Mouse (Mus musculus): ENCODE results near the gene Rbm17. TPM values are rescaled to one million over a fixed set of nuclear protein-coding genes. Genes with fewer than 3 reads are reported as not detected.

Rbm17 gene
- polyA plus RNA-seq, 1 experiment from 2014 or later, result 72.6 TPM

DNA sequence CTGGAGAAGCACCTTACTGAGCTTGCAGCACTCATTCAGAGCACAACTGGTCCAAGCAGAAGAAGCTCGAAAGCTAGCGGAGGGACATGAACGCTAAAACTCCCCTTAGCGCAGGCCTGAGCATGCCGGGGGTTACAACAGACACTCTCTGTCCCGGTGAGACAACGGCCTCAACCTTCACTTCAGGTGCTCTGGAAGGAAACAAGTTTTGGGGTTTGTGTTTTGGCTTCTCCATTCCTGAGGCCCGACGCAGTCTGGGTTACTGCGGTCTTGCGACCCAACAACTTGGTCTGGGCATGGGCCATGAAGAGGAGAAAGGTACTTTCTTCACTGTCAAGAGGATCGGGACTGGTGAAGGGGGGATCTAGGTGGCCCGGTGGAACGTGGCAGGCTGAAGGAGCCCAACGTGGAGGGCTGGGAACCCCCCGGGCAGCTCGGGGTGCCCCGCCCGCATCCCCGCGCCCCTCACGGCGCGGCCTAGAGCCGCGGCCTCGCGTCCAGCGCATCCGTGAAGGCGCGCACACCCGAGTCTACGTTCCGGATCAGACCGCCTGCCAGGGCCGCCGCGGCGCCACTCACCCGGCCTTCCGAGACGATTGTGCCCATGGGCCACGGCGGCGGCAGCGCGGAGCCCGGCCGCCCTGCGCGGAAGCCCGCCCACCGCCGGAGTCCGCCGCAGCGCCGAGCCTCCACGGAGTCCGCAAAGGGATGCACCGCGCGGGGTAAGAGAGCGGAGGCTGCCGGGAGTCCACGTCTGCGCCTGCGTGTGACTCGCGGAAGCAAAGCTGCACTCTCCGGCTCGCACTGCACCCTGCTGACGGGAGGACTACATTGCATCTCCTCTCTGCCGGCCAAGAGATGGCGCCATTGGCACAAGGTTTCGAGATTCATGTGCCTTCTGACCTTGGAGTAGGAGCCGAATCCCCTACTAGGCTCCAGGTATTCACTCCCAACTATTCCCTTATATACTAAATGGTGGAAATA is 1.2 kb downstream of the Rbm17 start:
- Histone ChIP-seq H3K4me3 (ENCODE audit: low read depth, low read length) (peak overlapping the region; percentile 95), H3K36me3 (ENCODE audit: insufficient read depth, low read length) (peaks cover 22% of the 10 kb centered on the region; the same call in 1 of the 2 replicates), H3K27ac (ENCODE audit: low read length) (peak overlapping the region; percentile 69), H3K27me3 (replicated peaks; ENCODE audit: insufficient read depth, low read length) (no peaks in the 10 kb centered on the region), H3K9ac (replicated peaks; ENCODE audit: low read depth) (peak overlapping the region; percentile 95), H3K4me1 (ENCODE audit: insufficient read depth, low read depth, low read length) (no peaks in the 10 kb centered on the region; the same call in 1 of the 2 replicates), H3K9me3 (ENCODE audit: low read length) (no peaks in the 10 kb centered on the region), H3K4me2 (replicated peaks; ENCODE audit: low read depth, low read length) (peak overlapping the region; percentile 79)
- DNase-seq (ENCODE audit: low spot score) (peak; percentile 97), ATAC-seq (peak; percentile 99)
- TF ChIP-seq EP300 (IDR thresholded peaks at IDR 0.05), result no peak
- peak; percentile 100 for TF ChIP-seq CTCF (IDR thresholded peaks at IDR 0.05)
- WGBS, result under 1% methylated on average over 52 of the region's 78 CpGs

DNA sequence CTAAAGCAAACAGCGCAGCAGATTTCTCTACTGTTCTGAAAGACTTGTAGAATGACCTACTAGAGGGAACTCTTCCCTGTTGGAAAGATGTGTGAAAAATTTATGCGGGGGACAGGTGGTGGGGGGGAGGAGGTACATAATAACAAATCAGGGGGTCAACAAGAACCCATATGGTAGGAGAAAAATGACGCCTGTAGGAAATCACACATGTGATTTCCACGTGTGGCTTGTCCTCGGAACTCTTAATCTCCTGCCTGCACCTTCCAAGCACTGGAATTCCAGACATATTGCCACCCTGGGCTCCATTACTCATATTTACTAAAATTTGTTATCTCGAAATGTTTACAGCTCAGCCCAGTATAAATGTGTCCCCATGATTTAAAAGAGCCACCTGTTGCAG is 2.2 kb downstream of the Rbm17 start:
- Histone ChIP-seq H3K4me1 (ENCODE audit: insufficient read depth, low read depth, low read length) (no peaks in the 10 kb centered on the region; the same call in 1 of the 2 replicates), H3K36me3 (ENCODE audit: insufficient read depth, low read length) (peaks cover 31% of the 10 kb centered on the region), H3K27ac (ENCODE audit: low read length) (no peak overlapping the region), H3K27me3 (replicated peaks; ENCODE audit: insufficient read depth, low read length) (no peaks in the 10 kb centered on the region), H3K9me3 (ENCODE audit: low read length) (no peaks in the 10 kb centered on the region), H3K9ac (replicated peaks; ENCODE audit: low read depth) (peak overlapping the region; percentile 95), H3K4me2 (replicated peaks; ENCODE audit: low read depth, low read length) (peak overlapping the region; percentile 79), H3K4me3 (ENCODE audit: low read depth, low read length) (no peak overlapping the region)
- DNase-seq (ENCODE audit: low spot score), result no peak
- WGBS, result 70% methylated on average over 6 of the region's 6 CpGs
- no peak for ATAC-seq
- TF ChIP-seq CTCF (IDR thresholded peaks at IDR 0.05), result no peak
- TF ChIP-seq EP300 (IDR thresholded peaks at IDR 0.05), result no peak

DNA sequence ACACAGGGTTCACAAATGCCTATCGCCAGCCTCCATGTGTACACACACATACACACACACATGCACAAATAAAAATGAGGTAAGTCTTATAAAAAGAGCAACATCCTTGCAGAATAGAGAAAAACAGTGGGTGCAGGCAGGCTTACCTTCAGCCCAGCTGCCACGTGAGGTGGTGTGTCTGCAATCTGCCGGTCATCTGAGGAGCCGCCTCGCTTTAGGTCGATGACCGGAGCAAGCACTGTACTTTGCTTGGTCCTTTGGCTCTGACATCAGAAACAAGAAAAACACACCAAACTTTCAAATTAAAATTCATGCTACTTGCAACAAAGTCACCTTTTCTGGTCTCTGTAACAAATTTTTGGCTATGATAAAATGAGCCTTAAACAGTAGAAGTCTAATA is 6.0 kb downstream of the Rbm17 start:
- Histone ChIP-seq H3K9ac (replicated peaks; ENCODE audit: low read depth) (no peak overlapping the region), H3K4me1 (ENCODE audit: insufficient read depth, low read depth, low read length) (no peaks in the 10 kb centered on the region; the same call in 1 of the 2 replicates), H3K27ac (ENCODE audit: low read length) (no peak overlapping the region), H3K27me3 (replicated peaks; ENCODE audit: insufficient read depth, low read length) (no peaks in the 10 kb centered on the region), H3K4me2 (replicated peaks; ENCODE audit: low read depth, low read length) (no peak overlapping the region), H3K36me3 (ENCODE audit: insufficient read depth, low read length) (peaks cover 50% of the 10 kb centered on the region), H3K9me3 (ENCODE audit: low read length) (no peaks in the 10 kb centered on the region), H3K4me3 (ENCODE audit: low read depth, low read length) (no peak overlapping the region)
- no peak for TF ChIP-seq EP300 (IDR thresholded peaks at IDR 0.05)
- TF ChIP-seq CTCF (IDR thresholded peaks at IDR 0.05), result no peak
- ATAC-seq (no peak), DNase-seq (ENCODE audit: low spot score) (no peak)
- WGBS, result 97% methylated on average over 7 of the region's 7 CpGs

DNA sequence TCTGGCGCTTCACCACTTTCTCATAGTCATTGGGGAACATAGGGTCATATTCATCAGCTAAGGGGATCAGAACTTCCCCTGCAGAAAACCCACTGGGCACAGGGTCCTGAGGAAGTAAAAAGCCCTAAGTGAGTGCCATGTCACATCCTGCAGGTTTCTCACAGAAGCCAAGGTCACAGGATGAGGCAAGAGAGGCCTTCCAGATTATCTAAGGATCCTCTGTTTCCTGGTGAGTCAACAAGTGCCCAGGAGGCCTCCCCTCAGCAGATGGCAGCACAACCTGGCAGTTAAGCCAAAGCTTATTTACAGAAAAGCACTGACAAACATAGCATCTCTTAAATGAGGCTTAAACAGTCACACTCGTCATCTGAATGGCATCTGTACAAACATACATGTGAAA is 7.3 kb downstream of the Rbm17 start:
- Histone ChIP-seq H3K4me1 (ENCODE audit: insufficient read depth, low read depth, low read length) (no peaks in the 10 kb centered on the region; the same call in 1 of the 2 replicates), H3K4me2 (replicated peaks; ENCODE audit: low read depth, low read length) (no peak overlapping the region), H3K27me3 (replicated peaks; ENCODE audit: insufficient read depth, low read length) (no peaks in the 10 kb centered on the region), H3K4me3 (ENCODE audit: low read depth, low read length) (no peak overlapping the region), H3K36me3 (ENCODE audit: insufficient read depth, low read length) (peaks cover 61% of the 10 kb centered on the region), H3K27ac (ENCODE audit: low read length) (no peak overlapping the region), H3K9me3 (ENCODE audit: low read length) (no peaks in the 10 kb centered on the region), H3K9ac (replicated peaks; ENCODE audit: low read depth) (no peak overlapping the region)
- no peak for ATAC-seq
- TF ChIP-seq CTCF (IDR thresholded peaks at IDR 0.05) (no peak), EP300 (IDR thresholded peaks at IDR 0.05) (no peak)
- 87% methylated on average over 2 of the region's 2 CpGs for WGBS
- DNase-seq (ENCODE audit: low spot score), result no peak

DNA sequence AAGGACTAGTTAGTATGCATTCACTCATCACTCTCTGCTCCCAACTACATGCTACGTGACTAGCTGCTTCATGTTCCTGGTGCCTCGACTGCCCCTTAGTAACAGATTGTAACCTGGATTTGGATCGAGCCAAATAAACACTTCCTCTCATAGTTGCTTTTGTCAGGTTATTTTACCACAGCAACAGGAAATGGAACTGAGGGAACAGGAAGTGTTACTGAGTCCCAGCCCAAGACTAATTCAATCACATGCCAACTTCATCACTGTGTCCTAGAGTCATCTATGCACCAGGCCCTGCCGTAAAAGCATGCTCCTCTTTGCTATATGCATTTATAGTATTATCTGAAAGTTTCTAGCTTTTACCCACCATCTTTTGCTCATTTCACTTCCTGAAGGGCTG is 16.0 kb downstream of the Rbm17 start:
- Histone ChIP-seq H3K27me3 (replicated peaks; ENCODE audit: insufficient read depth, low read length) (no peaks in the 10 kb centered on the region), H3K4me1 (ENCODE audit: insufficient read depth, low read depth, low read length) (no peaks in the 10 kb centered on the region), H3K9me3 (ENCODE audit: low read length) (no peaks in the 10 kb centered on the region), H3K27ac (ENCODE audit: low read length) (no peak overlapping the region), H3K4me2 (replicated peaks; ENCODE audit: low read depth, low read length) (no peak overlapping the region), H3K9ac (replicated peaks; ENCODE audit: low read depth) (no peak overlapping the region), H3K36me3 (ENCODE audit: insufficient read depth, low read length) (peaks cover 51% of the 10 kb centered on the region), H3K4me3 (ENCODE audit: low read depth, low read length) (no peak overlapping the region)
- no peak for DNase-seq (ENCODE audit: low spot score)
- TF ChIP-seq EP300 (IDR thresholded peaks at IDR 0.05), result no peak
- no peak for TF ChIP-seq CTCF (IDR thresholded peaks at IDR 0.05)
- 75% methylated on average over 4 of the region's 4 CpGs for WGBS
- no peak for ATAC-seq

DNA sequence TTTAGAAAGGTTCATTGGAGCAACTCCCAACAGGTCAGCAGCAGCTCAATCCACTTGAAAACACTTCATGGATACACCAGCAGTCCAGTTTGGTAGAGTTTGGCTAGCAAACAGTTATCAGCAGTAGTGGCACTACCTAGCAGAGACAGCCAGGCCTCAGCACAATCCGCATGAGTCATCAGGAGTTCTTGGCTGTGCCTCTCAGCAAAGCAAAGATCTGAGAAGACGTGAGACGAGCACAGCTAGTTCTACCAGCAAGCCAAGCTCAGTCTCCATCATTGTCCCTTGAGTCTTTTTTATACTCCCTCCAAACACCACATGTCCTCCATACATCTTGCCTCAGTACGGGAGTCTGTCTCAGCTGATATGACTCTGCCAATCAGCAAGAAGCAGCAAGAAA is 24.6 kb downstream of the Rbm17 start:
- H3K4me1 ChIP-seq (ENCODE audit: insufficient read depth, low read depth, low read length), result no peaks in the 10 kb centered on the region

More for the DNA sequence above, 24.6 kb downstream of the Rbm17 start:
- DNase-seq (ENCODE audit: low spot score), result no peak
- H3K9ac ChIP-seq (replicated peaks; ENCODE audit: low read depth), result no peak overlapping the region
- no peak overlapping the region for H3K27ac ChIP-seq (ENCODE audit: low read length)
- 89% methylated on average over 4 of the region's 4 CpGs for WGBS
- 0 out of 2 replicates have a peak, but pooled peaks cover 5% of the 10 kb centered on the region for H3K36me3 ChIP-seq (ENCODE audit: insufficient read depth, low read length)
- H3K9me3 ChIP-seq (ENCODE audit: low read length), result no peaks in the 10 kb centered on the region
- no peak for ATAC-seq
- H3K27me3 ChIP-seq (replicated peaks; ENCODE audit: insufficient read depth, low read length), result no peaks in the 10 kb centered on the region
- H3K4me3 ChIP-seq (ENCODE audit: low read depth, low read length), result no peak overlapping the region
- no peak for TF ChIP-seq CTCF (IDR thresholded peaks at IDR 0.05)
- TF ChIP-seq EP300 (IDR thresholded peaks at IDR 0.05), result no peak
- no peak overlapping the region for H3K4me2 ChIP-seq (replicated peaks; ENCODE audit: low read depth, low read length)

Data from lung, postnatal 0 days (tissue).